In genomic region chr3:90639511-90640154, GRCm38 (mm10) we compare ENCODE assay signal across 9 mouse cellular contexts. TPM values are rescaled to one million over a fixed set of nuclear protein-coding genes. Genes with fewer than 3 reads are reported as not detected.
DNase-seq lines count a peak whose midpoint lies in the region; ATAC-seq and TF ChIP-seq lines count a peak whose summit lies in the region.
"Had no signal": no experiment of that assay in that cellular context is flagged by ENCODE, and none has a peak within 500 bp of the region (broad histone marks: within the 10 kb centered on the region; RNA-seq: fewer than 3 reads in every experiment).

No protein-coding gene starts in this region.

- H3K4me2 ChIP-seq in hindbrain, embryonic 13.5 days, result no peak overlapping the region
- H3K4me2 ChIP-seq in stomach, postnatal 0 days (replicated peaks; ENCODE audit: low read depth), result no peak overlapping the region
- H3K4me2 ChIP-seq: lung, embryonic 15.5 days had no signal

- no peaks in the 10 kb centered on the region for H3K36me3 ChIP-seq in hindbrain, embryonic 10.5 days
- H3K36me3 ChIP-seq in hindbrain, embryonic 13.5 days, result no peaks in the 10 kb centered on the region
- no peaks in the 10 kb centered on the region for H3K36me3 ChIP-seq in stomach, postnatal 0 days (ENCODE audit: control insufficient read depth, insufficient read depth, low read length)
- H3K36me3 ChIP-seq: lung, embryonic 15.5 days had no signal

- DNase-seq in hindbrain, embryonic 10.5 days (ENCODE audit: low spot score), result peak; percentile 39
- DNase-seq in CD4-positive helper T cell, adult 2 months (ENCODE audit: low read depth, low spot score), result peak; percentile 68
- peak; percentile 74 for DNase-seq in ZHBTc4 (ENCODE audit: low read depth, low spot score)
- DNase-seq in stomach, postnatal 0 days (ENCODE audit: low spot score), result peak; percentile 35
- no peak for DNase-seq in ovary, postnatal 14 days (ENCODE audit: low spot score)
- DNase-seq in cerebellum, adult 9-10 months, result no peak

- peak; percentile 72 for TF ChIP-seq CTCF in stomach, postnatal 0 days (IDR thresholded peaks at IDR 0.05; ENCODE audit: low read depth)

- no peak overlapping the region for H3K4me3 ChIP-seq in hindbrain, embryonic 10.5 days
- no peak overlapping the region for H3K4me3 ChIP-seq in hindbrain, embryonic 13.5 days
- H3K4me3 ChIP-seq in stomach, postnatal 0 days (ENCODE audit: low read depth, low read length), result no peak overlapping the region
- H3K4me3 ChIP-seq: lung, embryonic 15.5 days had no signal

- no peak overlapping the region for H3K9ac ChIP-seq in hindbrain, embryonic 13.5 days
- no peak overlapping the region for H3K9ac ChIP-seq in stomach, postnatal 0 days (ENCODE audit: low read length)
- H3K9ac ChIP-seq: lung, embryonic 15.5 days had no signal

- no peak overlapping the region for H3K27ac ChIP-seq in hindbrain, embryonic 10.5 days
- H3K27ac ChIP-seq in hindbrain, embryonic 13.5 days, result no peak overlapping the region
- H3K27ac ChIP-seq in stomach, postnatal 0 days (replicated peaks), result no peak overlapping the region
- H3K27ac ChIP-seq: lung, embryonic 15.5 days had no signal

- H3K9me3 ChIP-seq in hindbrain, embryonic 10.5 days, result no peaks in the 10 kb centered on the region
- H3K9me3 ChIP-seq in hindbrain, embryonic 13.5 days, result no peaks in the 10 kb centered on the region
- H3K9me3 ChIP-seq in stomach, postnatal 0 days (ENCODE audit: control insufficient read depth, low read length), result no peaks in the 10 kb centered on the region
- H3K9me3 ChIP-seq: lung, embryonic 15.5 days had no signal

- no peak for TF ChIP-seq EP300 in stomach, postnatal 0 days (optimal IDR thresholded peaks at IDR 0.05)

- ATAC-seq in hindbrain, embryonic 13.5 days (ENCODE audit: low FRiP score), result no peak
- peak; percentile 74 for ATAC-seq in inflammation-experienced regulatory T-cells, adult 6 months
- no peak for ATAC-seq in stomach, postnatal 0 days (ENCODE audit: low FRiP score, low TSS enrichment)

- H3K27me3 ChIP-seq in hindbrain, embryonic 10.5 days (ENCODE audit: insufficient read depth, poor library complexity, severe bottlenecking), result no peaks in the 10 kb centered on the region
- H3K27me3 ChIP-seq in hindbrain, embryonic 13.5 days, result no peaks in the 10 kb centered on the region
- no peaks in the 10 kb centered on the region for H3K27me3 ChIP-seq in stomach, postnatal 0 days (ENCODE audit: control insufficient read depth, insufficient read depth, low read length)
- H3K27me3 ChIP-seq: lung, embryonic 15.5 days had no signal

- no peaks in the 10 kb centered on the region for H3K4me1 ChIP-seq in hindbrain, embryonic 10.5 days (replicated peaks)
- no peaks in the 10 kb centered on the region for H3K4me1 ChIP-seq in hindbrain, embryonic 13.5 days (replicated peaks)
- no peaks in the 10 kb centered on the region for H3K4me1 ChIP-seq in stomach, postnatal 0 days (replicated peaks; ENCODE audit: control insufficient read depth, insufficient read depth)
- H3K4me1 ChIP-seq: lung, embryonic 15.5 days had no signal

- 52% methylated on average over 7 of the region's 7 CpGs for WGBS in hindbrain, embryonic 10.5 days
- WGBS in hindbrain, embryonic 13.5 days, result 54% methylated on average over 7 of the region's 7 CpGs
- 56% methylated on average over 7 of the region's 7 CpGs for WGBS in stomach, postnatal 0 days

RNA-seq across cellular contexts. Expression of gene S100a7a, which starts 14.2 kb away (rescaled TPM):
- polyA plus RNA-seq in hindbrain, embryonic 10.5 days (2016; fragmentation: Nextera tagmentation; extraction: Ambion mirVana), result not detected in 2 replicates
- not detected in 2 replicates for polyA plus RNA-seq in hindbrain, embryonic 13.5 days (2015; fragmentation: Nextera tagmentation; extraction: Ambion mirVana)
- polyA plus RNA-seq in inflammation-experienced regulatory T-cells, adult 6 months (2017; shearing (Covaris generic)), result not detected
- 24.5 and 27.3 TPM in 2 replicates for polyA plus RNA-seq in stomach, postnatal 0 days (2015; fragmentation: Nextera tagmentation; extraction: Ambion mirVana)

RNA-seq across cellular contexts. Expression of gene S100a6, which starts 27.0 kb away (rescaled TPM):
- polyA plus RNA-seq in hindbrain, embryonic 10.5 days (2016; fragmentation: Nextera tagmentation; extraction: Ambion mirVana), result 14.4 and 18.3 TPM in 2 replicates
- 38.4 and 42.3 TPM in 2 replicates for polyA plus RNA-seq in hindbrain, embryonic 13.5 days (2015; fragmentation: Nextera tagmentation; extraction: Ambion mirVana)
- 1,000 to 10,000 TPM in 1 of 3 experiments, 100 to 1,000 TPM in 2; 212 to 1,342 (median 247) TPM for polyA plus RNA-seq in inflammation-experienced regulatory T-cells, adult 6 months (2017; shearing (Covaris generic))
- 3,650 and 3,685 TPM in 2 replicates for polyA plus RNA-seq in stomach, postnatal 0 days (2015; fragmentation: Nextera tagmentation; extraction: Ambion mirVana)

RNA-seq across cellular contexts. Expression of gene S100a8, which starts 29.1 kb away (rescaled TPM):
- polyA plus RNA-seq in hindbrain, embryonic 10.5 days (2016; fragmentation: Nextera tagmentation; extraction: Ambion mirVana), result not detected in 2 replicates
- 8.9 and 11.2 TPM in 2 replicates for polyA plus RNA-seq in hindbrain, embryonic 13.5 days (2015; fragmentation: Nextera tagmentation; extraction: Ambion mirVana)
- polyA plus RNA-seq in inflammation-experienced regulatory T-cells, adult 6 months (2017; shearing (Covaris generic)), result 1 to 10 TPM in 1 of 3 experiments, not detected in 2; 7.4 TPM
- polyA plus RNA-seq in stomach, postnatal 0 days (2015; fragmentation: Nextera tagmentation; extraction: Ambion mirVana), result 14.4 and 18.3 TPM in 2 replicates

RNA-seq across cellular contexts. Expression of gene S100a5, which starts 31.3 kb away (rescaled TPM):
- polyA plus RNA-seq in hindbrain, embryonic 10.5 days (2016; fragmentation: Nextera tagmentation; extraction: Ambion mirVana), result not detected in 2 replicates
- polyA plus RNA-seq in hindbrain, embryonic 13.5 days (2015; fragmentation: Nextera tagmentation; extraction: Ambion mirVana), result not detected in 2 replicates
- not detected for polyA plus RNA-seq in inflammation-experienced regulatory T-cells, adult 6 months (2017; shearing (Covaris generic))
- polyA plus RNA-seq in stomach, postnatal 0 days (2015; fragmentation: Nextera tagmentation; extraction: Ambion mirVana), result 9.6 and 10.5 TPM in 2 replicates
- polyA plus RNA-seq: lung, embryonic 15.5 days had no signal

RNA-seq across cellular contexts. Expression of gene S100a4, which starts 36.1 kb away (rescaled TPM):
- polyA plus RNA-seq in hindbrain, embryonic 10.5 days (2016; fragmentation: Nextera tagmentation; extraction: Ambion mirVana), result not detected in 2 replicates
- 0.75 and 1.5 TPM in 2 replicates for polyA plus RNA-seq in hindbrain, embryonic 13.5 days (2015; fragmentation: Nextera tagmentation; extraction: Ambion mirVana)
- 100 to 1,000 TPM in 1 of 3 experiments, 10 to 100 TPM in 2; 65.2 to 589 (median 72.0) TPM for polyA plus RNA-seq in inflammation-experienced regulatory T-cells, adult 6 months (2017; shearing (Covaris generic))
- polyA plus RNA-seq in stomach, postnatal 0 days (2015; fragmentation: Nextera tagmentation; extraction: Ambion mirVana), result 12.1 and 17.4 TPM in 2 replicates

Comparison
In these comparisons a context has a peak if more than half of its experiments do, and no peak if none do; other contexts are left out.
1. DNase-seq: peak in hindbrain, embryonic 10.5 days (single experiment), CD4-positive helper T cell, adult 2 months (single experiment), ZHBTc4 (single experiment) and stomach, postnatal 0 days (single experiment); none in ovary, postnatal 14 days (single experiment) and cerebellum, adult 9-10 months (single experiment).
2. RNA of gene S100a7a, which starts 14.2 kb away (polyA plus RNA-seq): 24.5 to 27.3 TPM in stomach, postnatal 0 days; not detected in hindbrain, embryonic 10.5 days, not detected in hindbrain, embryonic 13.5 days and not detected in inflammation-experienced regulatory T-cells, adult 6 months; every median in the first group is over 10 times any median in the second.